Mouse (Mus musculus) liver, embryonic 14.5 days (tissue): ENCODE data around the gene Phactr1.

Experiments used
- CTCF ChIP-seq: IDR thresholded peaks from 2 replicates; pipeline ENCODE4 v1.5.1; 2016; ENCODE audit warnings: antibody characterized with exemption, low read depth, control low read depth
- EP300 ChIP-seq: IDR thresholded peaks from 2 replicates; pipeline ENCODE4 v1.6.1; 2016; ENCODE audit warnings: antibody characterized with exemption, low read depth

GRCm38 (mm10) chr13:42992306-42992705, 311.9 kb downstream of the Phactr1 start:
- TF ChIP-seq EP300 (no peak), CTCF (no peak)
